Mouse (Mus musculus) 416B (cell line): ENCODE results near the gene Tmem184b.
A peak's percentile ranks its signal among the peaks of the same experiment; 100 is the strongest.

Source experiments
- DNase-seq: peaks from one replicate; pipeline ENCODE4 v3.0.0; 2011; ENCODE audit warnings: low read depth

The Tmem184b gene

GRCm38 (mm10) chr15:79402836-79403762 is at the start of gene Tmem184b:
Gene Tmem184b (minus strand): TSS chr15:79403569.
- peak; percentile 73 for DNase-seq

GRCm38 (mm10) chr15:79448041-79448440 is 44.7 kb upstream of the Tmem184b start:
- no peak for DNase-seq

- DNase-seq = no peak
Measured at GRCm38 (mm10) chr15:79445786-79446654, 42.7 kb upstream of the Tmem184b start.

- no peak for DNase-seq
Measured at GRCm38 (mm10) chr15:79443856-79444410, 40.6 kb upstream of the Tmem184b start.

- no peak for DNase-seq
Measured at GRCm38 (mm10) chr15:79442961-79443518, 39.7 kb upstream of the Tmem184b start.

GRCm38 (mm10) chr15:79442257-79442611 is 38.9 kb upstream of the Tmem184b start:
- no peak for DNase-seq

- DNase-seq = peak; percentile 70
Measured at GRCm38 (mm10) chr15:79441331-79442256, 38.2 kb upstream of the Tmem184b start.

GRCm38 (mm10) chr15:79440651-79441330 is 37.4 kb upstream of the Tmem184b start:
- peak; percentile 69 for DNase-seq

GRCm38 (mm10) chr15:79440223-79440622 is 36.9 kb upstream of the Tmem184b start:
- DNase-seq = peak; percentile 86

GRCm38 (mm10) chr15:79439386-79439785 is 36.0 kb upstream of the Tmem184b start:
- DNase-seq = no peak

- no peak for DNase-seq
Measured at GRCm38 (mm10) chr15:79438816-79439215, 35.4 kb upstream of the Tmem184b start.

GRCm38 (mm10) chr15:79438209-79438810 is 34.9 kb upstream of the Tmem184b start:
- DNase-seq = no peak

GRCm38 (mm10) chr15:79437541-79438208 is 34.3 kb upstream of the Tmem184b start:
- no peak for DNase-seq

GRCm38 (mm10) chr15:79436481-79436921 is 33.1 kb upstream of the Tmem184b start:
- DNase-seq = no peak

GRCm38 (mm10) chr15:79435191-79435671 is 31.9 kb upstream of the Tmem184b start:
- peak; percentile 95 for DNase-seq

GRCm38 (mm10) chr15:79432892-79433291 is 29.5 kb upstream of the Tmem184b start:
- peak; percentile 74 for DNase-seq

- no peak for DNase-seq
Measured at GRCm38 (mm10) chr15:79432328-79432727, 29.0 kb upstream of the Tmem184b start.

- DNase-seq = peak; percentile 94
Measured at GRCm38 (mm10) chr15:79431925-79432324, 28.6 kb upstream of the Tmem184b start.

- no peak for DNase-seq
Measured at GRCm38 (mm10) chr15:79430461-79431000, 27.2 kb upstream of the Tmem184b start.
